Mouse (Mus musculus) C2C12 (cell line): Measurements from ENCODE around the gene Hivep1. TPM values are rescaled to one million over a fixed set of nuclear protein-coding genes. Genes with fewer than 3 reads are reported as not detected.

ENCODE experiments used
- H3K27me3 ChIP-seq: one replicate; pipeline ENCODE4 v1.6.1; 2011; ENCODE audit not compliant: control insufficient read depth, insufficient read depth, insufficient read length
- H3K36me3 ChIP-seq: one replicate; pipeline ENCODE4 v1.6.1; 2011; ENCODE audit not compliant: control insufficient read depth, insufficient read depth
- H3K4me3 ChIP-seq: one replicate; pipeline ENCODE4 v1.5.1; 2011; ENCODE audit warnings: mild to moderate bottlenecking, control low read depth; ENCODE audit not compliant: poor library complexity, insufficient read depth, severe bottlenecking
- H3K79me2 ChIP-seq: one replicate; pipeline ENCODE4 v1.6.1; 2011; ENCODE audit not compliant: control insufficient read depth, insufficient read depth
- H3K79me3 ChIP-seq: one replicate; pipeline ENCODE4 v1.6.1; 2011; ENCODE audit warnings: low read depth, control low read depth
- H3ac ChIP-seq: one replicate; pipeline ENCODE3; 2011; ENCODE audit warnings: low read depth; ENCODE audit not compliant: control insufficient read depth, insufficient read length
- CEBPB ChIP-seq: IDR thresholded peaks from one replicate; pipeline ENCODE4 v1.6.1; 2011; ENCODE audit warnings: low read depth, mild to moderate bottlenecking, control low read depth, moderate library complexity
- CTCF ChIP-seq: IDR thresholded peaks from one replicate; pipeline ENCODE4 v1.5.1; 2011; ENCODE audit not compliant: control insufficient read depth, insufficient read depth, insufficient read length
- FOSL1 ChIP-seq: IDR thresholded peaks from one replicate; pipeline ENCODE4 v1.8.0; 2011; ENCODE audit warnings: mild to moderate bottlenecking, low read length; ENCODE audit not compliant: poor library complexity, insufficient read depth, severe bottlenecking
- MAX ChIP-seq: IDR thresholded peaks from one replicate; pipeline ENCODE4 v1.6.1; 2011; ENCODE audit warnings: mild to moderate bottlenecking, control low read depth
- MYOD1 ChIP-seq: IDR thresholded peaks from one replicate; pipeline ENCODE4 v1.6.1; 2011; ENCODE audit warnings: low read depth; ENCODE audit not compliant: control insufficient read depth, insufficient read length
- MYOG ChIP-seq: IDR thresholded peaks from one replicate; pipeline ENCODE4 v1.6.1; 2011; ENCODE audit not compliant: control insufficient read depth, insufficient read length; ENCODE audit errors: extremely low read depth
- USF1 ChIP-seq: IDR thresholded peaks from one replicate; pipeline ENCODE4 v1.6.1; 2011; ENCODE audit warnings: low read depth, mild to moderate bottlenecking, control low read depth, moderate library complexity
- polyA plus RNA-seq: library from polyadenylated mRNA; unstranded; fragments of >200 nt; fragmentation: generic; extraction: Trizol; gene quantifications from one replicate; pipeline ENCODE4 v1.2.1, GENCODE M21; 2012; ENCODE audit warnings: missing spikeins

Gene Hivep1
- polyA plus RNA-seq, 1 experiment: 2.2 TPM

GRCm38 (mm10) chr13:42077629-42078028, 25.8 kb downstream of the Hivep1 start:
- no peak overlapping the region for H3ac ChIP-seq
- H3K27me3 ChIP-seq: no peaks in the 10 kb centered on the region
- no peaks in the 10 kb centered on the region for H3K79me3 ChIP-seq
- no peaks in the 10 kb centered on the region for H3K36me3 ChIP-seq
- TF ChIP-seq MAX: no peak
- no peak for TF ChIP-seq MYOG
- TF ChIP-seq FOSL1: no peak
- no peak for TF ChIP-seq MYOD1
- no peak for TF ChIP-seq CTCF
- no peak for TF ChIP-seq CEBPB
- no peak for TF ChIP-seq USF1
- H3K79me2 ChIP-seq: no peaks in the 10 kb centered on the region
- H3K4me3 ChIP-seq: no peak overlapping the region

DNA sequence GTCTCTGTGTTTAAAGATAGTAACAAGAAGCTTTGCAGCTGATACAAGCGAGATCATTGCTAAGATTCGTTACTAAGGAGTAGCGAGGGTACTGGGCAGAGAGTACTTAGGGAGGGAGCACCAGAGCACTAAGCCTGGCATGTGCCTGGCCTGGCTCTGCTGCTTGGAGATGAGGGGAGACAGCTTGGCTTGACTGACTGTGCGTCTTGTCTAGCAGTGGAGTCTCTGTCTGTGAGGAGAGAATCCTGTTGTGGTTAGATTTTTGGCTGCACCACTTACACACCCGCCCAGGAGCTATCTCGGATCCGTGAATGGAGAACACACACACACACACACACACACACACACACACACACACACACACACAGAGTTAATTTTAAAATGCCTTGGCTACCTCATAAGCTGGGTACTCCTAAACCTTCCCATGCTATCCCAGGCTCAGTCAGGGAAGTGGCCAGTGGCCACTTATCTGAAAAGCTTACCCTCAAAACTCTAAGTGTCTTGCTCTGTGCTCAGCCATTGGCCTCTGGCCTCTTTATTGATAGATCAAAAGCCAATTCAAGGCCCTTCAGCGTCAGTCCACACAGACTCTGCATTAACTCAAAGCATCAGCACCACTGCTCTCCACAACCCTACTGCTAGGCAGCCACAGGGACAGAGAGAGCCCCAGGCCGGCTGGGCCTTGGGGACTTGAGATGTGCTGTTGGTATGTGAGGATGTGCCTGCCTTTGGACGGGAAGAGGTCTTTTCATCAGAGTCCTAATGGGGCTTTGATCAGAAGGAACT, 28.5 kb downstream of the Hivep1 start:
- H3K79me2 ChIP-seq: no peaks in the 10 kb centered on the region

GRCm38 (mm10) chr13:42088339-42088738, 36.5 kb downstream of the Hivep1 start:
- Histone ChIP-seq H3K27me3 (no peaks in the 10 kb centered on the region), H3K36me3 (no peaks in the 10 kb centered on the region), H3ac (no peak overlapping the region), H3K4me3 (no peak overlapping the region), H3K79me3 (no peaks in the 10 kb centered on the region), H3K79me2 (no peaks in the 10 kb centered on the region)
- TF ChIP-seq MYOD1: no peak
- TF ChIP-seq CTCF: no peak
- TF ChIP-seq MYOG: no peak
- no peak for TF ChIP-seq USF1
- TF ChIP-seq FOSL1: no peak
- TF ChIP-seq CEBPB: no peak
- TF ChIP-seq MAX: no peak

More for the DNA sequence above, 28.5 kb downstream of the Hivep1 start:
- Histone ChIP-seq H3ac (no peak overlapping the region), H3K79me3 (no peaks in the 10 kb centered on the region), H3K36me3 (no peaks in the 10 kb centered on the region), H3K4me3 (no peak overlapping the region), H3K27me3 (no peaks in the 10 kb centered on the region)
- no peak for TF ChIP-seq CTCF
- no peak for TF ChIP-seq FOSL1
- no peak for TF ChIP-seq MYOD1
- no peak for TF ChIP-seq MYOG
- no peak for TF ChIP-seq CEBPB
- TF ChIP-seq USF1: no peak
- no peak for TF ChIP-seq MAX

DNA sequence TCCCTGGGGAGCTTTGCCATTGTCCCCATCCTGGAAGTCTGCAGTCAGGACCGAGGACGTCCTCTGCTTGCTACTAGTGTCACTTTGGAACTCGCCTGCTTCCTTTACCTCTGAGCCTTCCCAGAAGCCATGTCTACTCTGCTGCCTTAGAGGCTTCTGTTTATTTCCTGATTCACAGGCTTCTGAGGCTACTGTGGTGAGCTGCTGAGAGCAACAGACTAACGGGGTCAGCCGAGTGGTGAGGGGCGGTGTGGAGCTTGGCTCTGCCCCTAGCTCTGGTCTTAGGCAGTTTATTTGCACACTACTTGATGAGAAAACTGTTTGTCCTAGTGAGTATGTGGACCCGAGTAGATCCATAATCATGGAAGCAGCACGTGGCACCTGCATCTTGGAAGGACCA, 37.2 kb downstream of the Hivep1 start:
- H3K79me2 ChIP-seq: no peaks in the 10 kb centered on the region
- TF ChIP-seq FOSL1: no peak
- no peak for TF ChIP-seq CTCF
- TF ChIP-seq MYOD1: no peak
- TF ChIP-seq MAX: no peak
- no peak for TF ChIP-seq CEBPB
- TF ChIP-seq USF1: no peak
- TF ChIP-seq MYOG: no peak
- H3K79me3 ChIP-seq: no peaks in the 10 kb centered on the region
- H3ac ChIP-seq: no peak overlapping the region
- H3K27me3 ChIP-seq: no peaks in the 10 kb centered on the region
- H3K36me3 ChIP-seq: no peaks in the 10 kb centered on the region
- H3K4me3 ChIP-seq: no peak overlapping the region

DNA sequence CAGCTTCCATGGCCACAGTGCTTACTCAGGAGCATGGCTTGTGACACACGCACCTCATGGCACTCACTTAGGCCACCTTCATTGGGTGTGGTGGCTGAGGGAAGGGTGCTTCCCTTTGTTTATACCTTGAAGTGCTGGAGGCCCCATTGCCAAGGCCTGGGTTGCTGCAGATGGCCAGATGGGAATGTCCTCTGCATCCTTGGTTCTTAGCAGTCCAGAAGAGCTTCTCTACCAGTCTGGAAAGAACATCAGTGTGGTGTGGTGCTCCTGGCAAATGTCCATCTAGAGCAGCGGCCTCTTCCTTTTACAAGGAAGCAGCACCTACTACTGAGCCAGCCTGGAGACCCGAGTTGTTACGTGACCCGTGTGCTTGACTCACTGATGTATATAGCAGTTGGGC, 38.9 kb downstream of the Hivep1 start:
- H3K79me3 ChIP-seq: no peaks in the 10 kb centered on the region
- TF ChIP-seq MYOD1 (no peak), MYOG (no peak)
- no peaks in the 10 kb centered on the region for H3K36me3 ChIP-seq
- H3ac ChIP-seq: no peak overlapping the region
- no peaks in the 10 kb centered on the region for H3K27me3 ChIP-seq
- no peaks in the 10 kb centered on the region for H3K79me2 ChIP-seq
- H3K4me3 ChIP-seq: no peak overlapping the region
